In the genomic region with DNA sequence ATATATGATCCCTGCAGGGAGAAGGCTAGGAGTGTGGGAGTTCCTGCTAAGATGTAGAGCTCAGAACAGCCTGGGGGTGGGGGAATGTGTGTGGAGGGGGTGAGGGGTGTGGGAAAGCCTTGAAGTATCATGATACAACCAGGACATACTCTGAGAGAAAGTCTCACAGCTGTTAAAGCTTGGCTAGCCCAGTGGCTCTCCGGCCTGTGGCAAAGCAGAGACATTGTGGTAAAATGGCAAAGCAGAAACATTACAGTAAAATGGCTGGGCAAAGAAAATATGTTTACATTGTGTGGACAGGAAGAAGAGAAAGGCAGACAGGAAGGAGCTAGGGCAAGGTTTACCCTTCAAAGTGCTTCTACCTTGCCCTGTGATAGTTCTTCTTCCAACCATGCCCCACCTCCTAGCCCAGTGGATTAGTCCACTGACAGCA, we compare ENCODE assay signal across 9 mouse cellular contexts. TPM values are rescaled to one million over a fixed set of nuclear protein-coding genes. Genes with fewer than 3 reads are reported as not detected.
DNase-seq lines count a peak whose midpoint lies in the region; ATAC-seq lines count a peak whose summit lies in the region.
"Had no signal": no experiment of that assay in that cellular context is flagged by ENCODE, and none has a peak within 500 bp of the region (broad histone marks: within the 10 kb centered on the region; RNA-seq: fewer than 3 reads in every experiment).

No protein-coding gene starts in this region.

- 8% methylated on average over 1 of the region's 1 CpGs for WGBS in kidney, embryonic 14.5 days
- 47% methylated on average over 1 of the region's 1 CpGs for whole genome bisulfite sequencing in intestine, embryonic 15.5 days

- H3K4me2 ChIP-seq in kidney, embryonic 14.5 days (replicated peaks; ENCODE audit: low read depth, low read length), result no peak overlapping the region
- H3K4me2 ChIP-seq in intestine, embryonic 15.5 days (replicated peaks), result no peak overlapping the region

- H3K4me3 ChIP-seq in kidney, embryonic 14.5 days (ENCODE audit: low read length), result no peak overlapping the region
- H3K4me3 ChIP-seq in intestine, embryonic 15.5 days (replicated peaks), result no peak overlapping the region
- H3K4me3 ChIP-seq: gastrocnemius, adult 2 months had no signal

- H3K9ac ChIP-seq in kidney, embryonic 14.5 days (ENCODE audit: low read depth, low read length), result no peak overlapping the region
- no peak overlapping the region for H3K9ac ChIP-seq in intestine, embryonic 15.5 days

- peak; percentile 90 for ATAC-seq in kidney, embryonic 14.5 days (ENCODE audit: low FRiP score, low TSS enrichment)
- peak; percentile 65 for ATAC-seq in intestine, embryonic 15.5 days

- peaks cover 27% of the 10 kb centered on the region; the same call in 1 of the 2 replicates for H3K4me1 ChIP-seq in kidney, embryonic 14.5 days (ENCODE audit: control insufficient read depth, insufficient read depth, low read length)
- peaks cover 20% of the 10 kb centered on the region for H3K4me1 ChIP-seq in intestine, embryonic 15.5 days (replicated peaks)

- H3K27ac ChIP-seq in kidney, embryonic 14.5 days (ENCODE audit: low read depth, low read length), result peak overlapping the region; percentile 88
- H3K27ac ChIP-seq in intestine, embryonic 15.5 days, result peak overlapping the region; percentile 51; the same call in 1 of the 2 replicates
- H3K27ac ChIP-seq: gastrocnemius, adult 2 months had no signal

- DNase-seq in kidney, postnatal 25 days, result no peak
- DNase-seq in 3T3-L1 (ENCODE audit: low read depth, low spot score), result peak; percentile 44
- DNase-seq in 416B (ENCODE audit: low read depth), result peak; percentile 39
- no peak for DNase-seq in adrenal gland, postnatal 14 days
- DNase-seq in retina, embryonic 14.5 days (ENCODE audit: low spot score), result no peak
- DNase-seq: cerebellum, adult 11-12 months; gastrocnemius, adult 2 months had no signal

- H3K27me3 ChIP-seq in kidney, embryonic 14.5 days (ENCODE audit: control insufficient read depth, insufficient read depth, low read length), result no peaks in the 10 kb centered on the region
- H3K27me3 ChIP-seq in intestine, embryonic 15.5 days (replicated peaks), result no peaks in the 10 kb centered on the region

- H3K36me3 ChIP-seq in kidney, embryonic 14.5 days (ENCODE audit: control insufficient read depth, insufficient read depth, low read length), result no peaks in the 10 kb centered on the region
- no peaks in the 10 kb centered on the region for H3K36me3 ChIP-seq in intestine, embryonic 15.5 days

- no peaks in the 10 kb centered on the region for H3K9me3 ChIP-seq in kidney, embryonic 14.5 days (ENCODE audit: control insufficient read depth, low read length)
- no peaks in the 10 kb centered on the region for H3K9me3 ChIP-seq in intestine, embryonic 15.5 days

RNA-seq across cellular contexts. Expression of a gene that starts 58.5 kb away (rescaled TPM):
- 13.1 and 14.8 TPM in 2 replicates for polyA plus RNA-seq in kidney, embryonic 14.5 days (2014; fragmentation: Nextera tagmentation; extraction: Ambion mirVana)
- polyA plus RNA-seq in intestine, embryonic 15.5 days (2015; fragmentation: Nextera tagmentation; extraction: Ambion mirVana), result 3.8 and 4.8 TPM in 2 replicates
- 11.1 and 12.9 TPM in 2 replicates for total RNA-seq in adrenal gland, postnatal 14 days (2021)

Comparison
In these comparisons a context has a peak if more than half of its experiments do, and no peak if none do; other contexts are left out.
1. DNase-seq: peak in 3T3-L1 (single experiment) and 416B (single experiment); none in kidney, postnatal 25 days (0 of 2), adrenal gland, postnatal 14 days (single experiment) and retina, embryonic 14.5 days (single experiment).